Mouse (Mus musculus) kidney, postnatal 10 days (tissue): Measurements from ENCODE around the gene Ass1.

Experiments
- DNase-seq: peaks from one replicate; pipeline ENCODE4 v3.0.0; 2021; ENCODE audit warnings: mixed read lengths

The Ass1 gene

DNA sequence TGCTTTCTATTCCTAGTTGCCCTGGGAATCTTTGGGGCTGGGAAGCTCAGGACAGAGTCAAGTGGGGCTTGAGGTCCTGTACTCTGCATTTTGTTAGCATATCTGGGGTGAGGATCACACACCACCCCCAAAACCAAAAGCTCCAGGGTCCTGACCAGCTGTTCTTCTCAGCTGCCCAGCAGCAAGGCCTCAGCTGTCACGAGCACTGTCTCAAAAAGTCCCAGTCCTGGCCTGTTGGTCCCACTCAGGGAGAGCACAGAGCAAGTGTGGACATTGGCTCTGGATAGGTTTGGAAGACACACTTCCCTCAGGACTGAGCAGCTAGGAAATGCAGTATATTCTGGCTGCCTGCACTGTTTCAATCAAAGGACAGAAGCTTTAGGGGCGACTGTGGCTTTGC, 20.5 kb downstream of the Ass1 start:
- DNase-seq = no peak

DNA sequence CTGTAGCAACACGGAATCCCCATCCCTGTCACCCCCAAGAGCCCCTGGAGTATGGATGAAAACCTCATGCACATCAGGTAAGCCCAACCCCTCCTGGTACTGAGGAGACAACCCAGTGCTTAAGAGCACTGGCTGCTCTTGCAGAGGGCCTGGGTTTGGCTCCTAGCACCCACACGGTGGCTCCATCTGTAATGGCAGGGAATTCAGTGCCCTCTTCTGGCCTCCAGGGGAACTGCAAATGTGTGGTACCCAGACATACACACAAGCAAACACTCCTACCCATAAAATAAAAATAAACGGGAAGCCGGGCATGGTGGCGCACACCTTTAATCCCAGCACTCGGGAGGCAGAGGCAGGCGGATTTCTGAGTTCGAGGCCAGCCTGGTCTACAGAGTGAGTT, 22.3 kb downstream of the Ass1 start:
- no peak for DNase-seq

DNA sequence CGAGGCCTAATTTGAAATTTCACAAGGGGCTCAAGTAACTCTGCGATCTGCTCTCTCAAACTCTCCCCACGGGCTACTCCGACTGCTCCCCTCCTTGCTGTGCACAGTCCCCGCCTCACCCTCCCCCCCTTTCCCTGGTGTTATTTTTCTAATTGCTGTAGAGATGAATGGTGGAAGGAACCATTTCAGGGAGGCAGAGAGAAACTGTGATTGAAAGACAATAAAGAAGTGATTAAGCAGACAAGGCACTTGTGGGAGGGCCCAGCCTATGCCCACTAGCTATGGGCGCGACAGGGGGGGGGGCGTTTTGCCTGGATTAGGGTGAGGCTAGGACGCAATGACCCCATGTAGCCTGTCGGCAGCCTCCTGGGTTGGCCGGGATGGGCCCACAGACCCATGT, 23.2 kb downstream of the Ass1 start:
- DNase-seq = no peak

DNA sequence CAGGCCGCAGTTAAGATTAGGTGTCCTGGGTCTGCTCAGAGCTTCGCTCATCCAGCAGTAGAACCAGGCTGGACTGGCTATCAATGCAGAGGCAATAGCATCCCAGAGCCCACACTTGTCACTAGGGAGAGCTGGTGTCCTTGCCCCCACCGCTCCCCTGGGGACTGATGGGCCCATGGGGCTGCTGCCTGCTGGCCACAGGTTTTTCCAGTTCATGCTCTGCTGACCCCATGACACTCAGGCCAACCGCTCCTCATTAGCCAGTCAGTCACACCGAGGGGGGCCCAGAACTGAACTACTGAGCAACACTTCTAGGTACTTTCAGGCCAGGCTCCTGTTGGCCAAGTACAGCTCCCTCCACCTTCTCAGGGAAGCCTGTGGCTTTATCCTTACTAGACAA, 24.3 kb downstream of the Ass1 start:
- DNase-seq = no peak

DNA sequence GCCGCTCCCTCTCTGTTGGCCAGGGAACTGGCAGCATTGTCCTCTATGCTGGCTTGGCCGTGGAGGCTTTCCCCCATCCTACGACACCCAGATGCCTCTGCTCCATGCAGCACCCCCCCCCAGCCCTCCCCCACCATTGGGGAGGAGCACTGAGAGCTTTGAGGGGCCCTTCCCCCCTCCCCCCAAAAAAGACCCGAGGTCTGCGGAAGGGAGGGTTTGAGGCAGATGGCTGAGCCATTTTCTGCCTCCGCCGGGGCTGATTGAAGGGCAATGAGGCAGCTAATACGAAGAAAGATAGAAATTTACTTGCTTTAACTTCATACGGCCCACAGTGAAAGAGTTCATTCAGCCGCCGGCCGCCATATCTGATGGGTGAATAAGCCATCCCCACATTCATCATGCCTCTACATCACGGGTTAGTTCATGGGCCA, 25.1 kb downstream of the Ass1 start:
- DNase-seq = no peak

DNA sequence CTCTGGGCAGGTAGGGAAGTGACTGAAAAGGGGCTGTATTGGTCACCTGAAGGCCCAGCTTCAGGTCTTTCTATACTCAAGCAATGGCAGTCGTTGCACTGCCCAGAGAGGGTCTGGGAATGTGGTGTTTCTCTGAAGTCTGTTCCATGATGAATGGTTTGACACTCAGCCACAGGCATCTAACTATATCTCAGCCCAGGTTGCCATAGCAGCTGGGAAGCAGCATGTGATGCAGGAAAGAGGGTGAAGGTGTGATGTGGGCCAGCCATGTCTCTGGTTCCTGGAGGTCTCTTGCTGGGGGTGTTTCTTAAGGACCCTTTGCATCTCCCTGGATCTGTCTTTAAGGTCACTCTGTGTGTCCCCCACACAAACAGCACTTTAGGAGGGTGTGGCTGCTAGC, 26.1 kb downstream of the Ass1 start:
- DNase-seq = no peak

DNA sequence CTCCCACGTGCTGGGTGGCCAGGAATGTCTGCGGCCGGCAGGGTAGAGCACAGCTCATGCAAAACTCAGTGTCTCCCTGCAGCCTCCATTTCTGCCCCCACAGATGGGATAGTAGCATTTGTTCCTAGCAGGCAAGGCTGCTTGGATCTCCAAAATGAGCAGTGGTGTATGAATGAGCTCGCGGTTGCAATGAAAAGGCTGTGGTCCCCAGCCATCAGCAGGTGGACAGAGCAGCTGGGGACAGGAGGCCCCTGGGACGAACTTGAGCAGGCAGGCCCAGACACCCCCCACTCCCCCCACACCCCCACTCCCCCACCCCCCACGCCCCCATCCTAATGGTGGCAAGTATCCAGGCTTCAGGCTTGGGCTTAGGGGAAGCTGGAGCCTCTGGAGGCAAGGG, 27.1 kb downstream of the Ass1 start:
- no peak for DNase-seq

DNA sequence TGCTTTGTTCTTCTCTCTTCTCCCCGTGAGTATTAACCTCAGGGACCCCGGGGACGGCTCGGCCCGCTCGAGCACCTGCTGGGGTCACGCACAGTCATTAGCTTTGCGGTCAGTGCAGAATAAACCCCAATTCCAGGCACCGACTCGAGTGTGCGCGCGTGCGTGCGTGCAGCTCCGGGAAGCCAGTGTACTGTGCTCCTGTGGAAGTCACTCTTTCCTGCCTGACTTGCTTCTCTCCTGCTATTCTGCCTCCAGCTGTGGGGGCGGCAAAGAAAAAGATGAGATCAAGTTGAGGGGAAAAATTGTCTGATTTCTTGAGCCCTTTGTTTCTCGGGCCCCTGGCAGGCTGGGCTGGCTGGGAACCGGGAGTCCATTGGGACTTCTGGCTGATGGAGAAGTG, 27.6 kb downstream of the Ass1 start:
- DNase-seq = no peak

DNA sequence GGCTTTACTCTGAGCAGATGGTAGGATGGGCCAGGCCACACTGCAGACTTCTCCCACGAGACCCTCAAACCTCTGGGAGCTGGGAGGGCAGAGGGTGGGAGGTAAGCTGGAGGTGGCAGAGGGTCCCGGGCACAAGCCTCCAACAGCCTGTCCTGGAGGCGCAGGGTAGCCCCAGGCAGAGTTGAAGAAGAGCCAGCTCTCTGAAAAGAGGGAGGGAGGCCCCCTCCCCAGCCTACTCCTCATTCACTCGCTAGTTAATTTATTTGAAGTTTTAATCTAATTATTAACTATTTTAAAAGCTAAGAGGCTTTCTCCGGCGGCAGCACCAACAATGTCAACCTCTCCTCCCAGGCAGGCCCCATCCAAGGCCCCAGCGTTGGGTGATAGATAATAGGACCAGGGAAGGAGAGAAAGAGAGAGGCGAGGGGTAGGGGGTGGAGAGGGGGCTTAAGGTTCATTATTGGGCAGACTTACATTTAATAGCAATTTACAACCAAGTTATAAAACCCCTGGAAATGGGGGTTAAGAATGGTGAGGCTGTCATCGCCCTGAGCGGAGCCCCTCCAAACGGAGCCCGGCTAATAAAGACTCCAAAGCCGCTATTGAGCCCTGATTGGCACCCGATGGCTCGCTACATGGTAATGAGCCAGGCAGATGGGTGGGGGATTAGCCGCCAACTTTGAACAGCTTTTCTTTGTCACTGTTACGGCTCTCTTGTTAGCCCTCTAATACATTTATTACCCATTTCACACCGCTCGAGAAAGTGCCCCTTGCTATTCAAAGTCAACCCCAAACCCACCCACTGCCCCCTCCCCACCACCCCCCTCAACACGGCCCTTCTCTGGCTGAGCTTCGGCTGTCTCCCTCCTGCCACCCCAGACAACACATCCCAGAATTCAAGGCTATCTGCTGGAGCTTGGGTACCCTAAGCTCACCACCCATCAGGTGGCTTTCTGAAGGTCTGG, 29.6 kb downstream of the Ass1 start:
- no peak for DNase-seq

DNA sequence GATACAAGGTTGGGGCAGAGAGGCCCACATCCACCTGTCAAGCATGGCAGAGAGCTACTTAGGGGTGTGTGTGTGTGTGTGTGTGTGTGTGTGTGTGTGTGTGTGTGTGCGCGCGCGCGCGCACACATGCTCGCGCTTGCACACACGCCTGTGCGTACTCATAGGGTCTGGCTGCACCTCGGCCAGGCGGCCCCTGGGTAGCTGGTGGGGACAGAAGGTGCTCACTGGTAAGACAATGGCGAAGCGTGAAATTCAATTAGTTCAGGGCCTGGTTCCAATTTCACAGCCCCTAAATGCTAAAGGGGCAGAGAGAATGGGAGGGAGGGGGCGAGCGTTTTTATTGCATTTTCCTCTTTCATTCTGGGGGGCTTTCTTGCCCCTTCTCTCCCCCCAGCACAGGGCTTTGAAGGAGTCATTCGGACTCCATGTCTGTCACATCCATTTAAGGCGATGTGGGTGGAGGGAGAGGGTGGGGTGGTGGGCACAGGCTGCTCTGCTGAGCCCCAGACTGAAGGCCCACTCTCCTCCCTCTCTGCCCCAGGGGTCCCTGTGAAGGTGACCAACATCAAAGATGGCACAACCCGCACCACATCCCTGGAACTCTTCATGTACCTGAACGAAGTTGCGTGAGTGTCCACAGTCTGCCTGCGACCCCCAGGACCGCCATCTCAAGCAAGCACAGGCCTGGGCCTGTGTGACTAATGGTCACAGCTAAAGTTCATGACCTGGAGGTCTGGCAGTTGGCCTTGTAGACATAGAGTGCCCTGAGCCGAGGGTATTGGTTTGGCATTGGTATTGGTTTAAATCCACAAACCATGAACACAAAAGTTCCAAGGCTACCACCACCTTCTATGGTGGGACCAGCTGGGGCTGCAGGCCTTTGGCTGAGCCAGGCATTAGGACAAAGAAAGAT, 30.5 kb downstream of the Ass1 start:
- no peak for DNase-seq

DNA sequence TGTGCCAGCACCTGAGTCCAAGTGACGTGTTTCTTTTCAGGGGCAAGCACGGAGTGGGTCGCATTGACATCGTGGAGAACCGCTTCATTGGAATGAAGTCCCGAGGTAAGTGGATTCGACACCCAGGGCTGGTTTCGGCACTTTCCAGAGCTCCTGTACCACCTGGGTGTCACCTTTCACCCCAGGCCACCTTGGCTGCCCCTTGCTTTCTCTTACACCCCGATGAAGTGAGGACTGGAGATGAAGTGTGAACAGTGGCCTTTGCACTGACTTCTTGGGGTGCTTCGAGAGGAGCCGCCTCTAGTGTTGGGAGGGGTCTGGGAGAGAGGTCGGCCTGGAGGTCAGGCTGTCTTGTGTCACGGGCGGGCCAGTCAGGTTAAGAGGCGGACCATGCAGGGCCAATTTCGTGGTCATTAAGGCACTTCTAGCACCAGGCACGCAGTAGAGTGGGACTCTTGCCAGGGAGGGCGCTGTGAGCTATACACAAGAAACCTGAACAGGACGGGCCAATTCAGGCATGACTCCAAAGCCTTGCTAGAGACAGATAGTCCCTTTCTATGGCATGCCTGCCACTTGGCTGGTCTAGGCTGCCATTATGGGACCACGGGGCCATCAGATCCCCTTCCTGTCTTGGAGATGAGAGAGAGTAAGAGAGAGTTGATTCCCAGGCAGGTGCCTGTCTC, 31.6 kb downstream of the Ass1 start:
- peak; percentile 53 for DNase-seq

DNA sequence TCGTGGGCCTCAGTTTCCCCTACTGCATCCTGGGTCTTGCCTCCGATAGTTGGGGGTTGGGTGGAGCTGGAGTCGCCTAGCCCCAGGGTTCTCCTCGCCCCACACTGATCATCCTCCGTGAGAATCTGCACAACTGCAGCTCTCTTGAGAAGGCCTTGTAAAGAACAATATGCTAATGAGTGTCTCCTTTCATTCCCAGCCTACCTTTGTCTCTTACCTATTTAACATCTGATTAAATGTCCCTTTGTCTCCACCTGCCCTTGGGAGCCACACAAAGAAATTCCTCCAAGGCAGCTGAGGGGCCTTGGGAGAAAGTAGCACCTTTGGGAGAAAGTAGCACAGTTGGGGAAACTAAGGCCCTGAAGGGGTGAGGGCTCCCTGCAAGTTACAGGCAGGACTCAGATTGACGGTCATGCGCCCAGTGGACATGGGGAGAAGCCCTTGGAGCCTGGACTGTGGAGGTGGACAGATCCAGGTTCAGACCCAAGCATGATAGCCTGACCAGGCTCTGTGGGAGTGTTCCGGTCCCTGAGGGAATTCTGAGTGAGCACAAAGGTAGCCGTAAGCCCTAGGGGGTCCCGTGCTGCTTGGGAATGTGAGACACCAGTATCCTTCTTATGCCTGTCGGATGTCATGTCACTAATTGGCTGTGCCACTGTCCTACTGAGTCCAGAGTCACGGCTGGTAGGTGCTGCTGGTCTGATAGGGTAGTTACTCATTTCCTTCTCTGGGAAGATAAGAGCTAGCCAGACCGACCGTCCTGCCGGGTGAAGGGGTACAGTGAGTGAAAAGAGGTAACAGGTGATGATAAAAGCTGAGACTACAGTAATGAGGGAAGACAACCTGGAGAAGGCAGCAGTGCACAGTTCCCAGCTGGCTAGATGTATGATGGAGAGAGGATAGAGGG, 32.9 kb downstream of the Ass1 start:
- DNase-seq = no peak

DNA sequence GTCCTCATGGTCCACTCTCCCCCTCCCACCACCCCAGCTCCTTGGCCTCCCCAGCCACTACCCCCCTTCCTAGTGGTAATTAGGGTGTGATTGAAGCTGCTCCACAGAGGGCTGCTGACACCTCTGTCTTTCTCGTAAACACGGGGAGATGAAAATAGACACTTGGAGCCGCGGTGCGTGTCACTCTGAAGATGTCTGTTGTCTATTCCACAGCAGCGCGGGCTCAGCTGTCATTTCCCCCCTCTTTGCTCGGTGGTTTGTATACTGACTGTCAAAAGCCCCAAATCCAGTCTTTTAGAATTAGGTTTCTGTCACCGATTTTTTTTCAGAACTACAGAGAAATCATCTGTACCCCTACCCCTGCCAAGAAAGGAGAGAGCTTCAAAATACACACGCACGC, 35.5 kb downstream of the Ass1 start:
- no peak for DNase-seq

DNA sequence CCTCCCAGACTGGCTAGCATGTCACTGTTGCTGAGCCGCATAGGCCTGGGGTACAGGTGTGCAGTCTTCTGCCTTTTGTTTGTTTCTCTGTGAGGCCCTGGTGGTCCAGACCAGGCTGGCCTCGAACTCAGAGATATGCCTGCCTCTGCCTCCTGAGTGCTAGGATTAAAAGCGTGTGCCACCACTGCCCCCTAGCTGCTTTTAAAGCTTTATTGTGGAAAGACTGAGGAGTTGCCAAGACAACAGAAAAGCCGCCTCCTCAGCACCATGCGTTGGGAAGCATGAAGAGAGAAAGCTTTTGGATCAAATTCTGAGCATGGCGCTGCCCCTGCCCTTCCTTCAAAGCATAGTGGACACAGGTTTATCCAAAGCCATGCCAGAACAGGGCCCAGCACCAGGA, 38.8 kb downstream of the Ass1 start:
- no peak for DNase-seq

DNA sequence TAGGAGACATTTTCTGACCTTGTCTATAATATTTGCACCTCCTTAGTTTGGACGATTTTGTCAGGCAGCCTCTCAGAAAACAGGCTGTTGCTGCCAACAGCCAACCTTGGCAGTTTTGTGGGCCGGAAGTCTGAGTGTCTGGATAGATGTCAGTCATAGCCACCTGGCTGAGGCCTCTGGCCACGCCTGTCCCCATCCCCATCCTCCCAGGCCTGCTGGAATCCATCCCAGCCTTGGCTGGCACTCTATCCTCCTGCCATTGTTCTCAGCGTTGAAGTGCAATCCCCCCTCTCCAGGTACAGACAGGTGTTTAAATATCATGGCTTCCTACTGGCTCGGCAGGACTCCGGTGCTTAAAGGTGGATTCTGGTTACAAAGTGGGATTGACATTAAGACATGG, 41.3 kb downstream of the Ass1 start:
- no peak for DNase-seq

DNA sequence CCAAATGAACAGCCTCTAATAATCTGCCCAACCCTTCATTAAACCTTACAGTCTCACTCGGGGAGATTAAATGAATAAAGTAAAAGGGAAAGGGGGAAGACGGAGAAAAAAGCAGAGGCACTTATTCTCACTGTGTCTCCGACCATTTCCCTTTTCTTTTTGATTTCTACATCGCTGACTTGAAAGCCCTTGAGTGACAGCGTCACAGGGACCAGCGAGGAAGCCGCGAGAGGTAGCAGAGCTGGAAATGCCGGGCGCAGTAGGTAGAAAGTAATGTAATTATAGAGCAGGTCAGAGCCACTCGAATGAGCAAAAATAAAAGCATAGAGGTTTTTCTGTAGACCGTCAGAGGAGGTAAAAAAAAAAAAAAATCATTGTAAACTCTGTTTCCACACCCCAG, 46.5 kb downstream of the Ass1 start:
- no peak for DNase-seq

DNA sequence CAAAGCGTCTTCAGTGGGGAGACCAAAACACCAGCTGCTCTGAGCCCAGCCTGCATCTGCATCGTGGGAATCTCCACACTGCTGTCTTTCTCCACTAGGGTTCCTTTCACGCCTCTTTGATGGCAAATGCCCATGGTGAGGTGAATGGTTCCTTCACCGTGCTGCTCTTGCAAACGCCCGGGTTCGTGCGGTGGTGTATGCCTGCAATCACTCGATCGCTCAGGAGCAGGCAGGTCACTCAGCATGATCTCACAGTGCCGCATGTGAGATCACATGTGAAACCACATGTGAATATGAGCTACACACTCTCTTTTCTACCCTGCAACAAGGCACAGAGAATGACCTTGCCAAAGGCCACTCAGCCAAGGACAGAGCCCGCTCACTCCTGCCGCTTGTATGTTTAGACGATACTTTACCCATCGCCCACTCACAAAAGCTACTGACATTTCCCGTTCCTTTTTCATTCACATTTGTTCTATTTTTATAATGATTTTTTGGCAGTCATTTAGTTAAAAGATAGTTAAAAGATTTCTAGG, 51.9 kb downstream of the Ass1 start:
- no peak for DNase-seq

DNA sequence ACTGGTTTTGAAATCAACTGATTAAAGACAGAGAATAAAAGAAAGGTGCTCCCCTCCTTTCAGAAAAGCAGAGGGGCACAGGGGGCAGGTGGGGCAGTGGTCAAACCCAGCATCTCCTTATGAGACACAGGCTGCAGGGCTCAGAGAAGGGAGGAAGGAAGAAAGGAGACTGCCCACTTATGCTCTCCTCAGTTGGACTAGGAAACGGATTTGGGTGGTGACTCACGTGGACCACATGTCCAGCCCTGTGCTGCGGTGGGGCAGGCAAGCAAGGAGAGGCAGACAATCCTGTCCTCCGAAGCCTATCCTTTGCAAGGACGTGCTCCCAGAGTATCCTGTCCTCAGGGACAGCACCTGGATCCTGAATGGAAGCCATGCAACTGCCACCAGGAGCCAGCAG, 54.6 kb downstream of the Ass1 start:
- no peak for DNase-seq

DNA sequence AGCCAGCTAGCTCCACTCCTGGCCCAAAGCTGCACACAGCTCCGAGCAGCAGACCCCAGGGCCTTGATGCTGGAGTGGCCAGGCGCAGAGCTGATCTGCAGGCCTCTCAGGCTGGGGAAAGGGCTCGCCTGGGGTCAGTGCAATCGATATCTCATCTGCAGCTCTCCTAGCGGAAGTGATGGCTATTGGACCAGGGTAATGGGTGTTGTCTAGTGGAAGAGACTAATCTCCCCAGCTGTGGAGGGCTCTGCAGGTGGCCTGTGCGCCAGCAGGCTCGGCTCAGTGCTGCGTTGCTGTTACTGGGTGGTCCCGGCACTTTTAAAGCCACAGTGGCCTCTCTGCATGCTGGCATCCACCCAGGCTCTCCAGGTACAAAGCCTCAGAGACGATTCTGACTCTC, 55.8 kb downstream of the Ass1 start:
- DNase-seq = no peak

DNA sequence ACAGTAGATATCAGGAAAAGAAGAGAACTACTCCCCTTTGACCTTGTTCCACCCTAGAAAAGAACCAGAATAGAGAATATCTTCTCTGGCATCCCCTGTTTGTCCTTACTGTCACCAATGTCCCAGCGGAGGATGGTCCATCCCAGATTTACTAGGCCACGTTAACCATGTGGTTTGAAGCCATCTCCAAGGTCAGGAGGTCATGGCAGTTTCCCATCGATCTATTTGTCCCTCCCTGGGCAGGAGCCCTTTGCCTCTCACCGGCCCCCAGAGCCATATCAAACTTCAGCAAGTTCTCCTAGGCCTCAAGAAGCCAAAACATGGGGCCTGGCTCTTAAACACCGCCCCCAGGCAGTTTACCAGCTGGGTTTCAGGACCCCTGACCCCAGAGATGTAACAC, 60.2 kb downstream of the Ass1 start:
- DNase-seq = no peak

DNA sequence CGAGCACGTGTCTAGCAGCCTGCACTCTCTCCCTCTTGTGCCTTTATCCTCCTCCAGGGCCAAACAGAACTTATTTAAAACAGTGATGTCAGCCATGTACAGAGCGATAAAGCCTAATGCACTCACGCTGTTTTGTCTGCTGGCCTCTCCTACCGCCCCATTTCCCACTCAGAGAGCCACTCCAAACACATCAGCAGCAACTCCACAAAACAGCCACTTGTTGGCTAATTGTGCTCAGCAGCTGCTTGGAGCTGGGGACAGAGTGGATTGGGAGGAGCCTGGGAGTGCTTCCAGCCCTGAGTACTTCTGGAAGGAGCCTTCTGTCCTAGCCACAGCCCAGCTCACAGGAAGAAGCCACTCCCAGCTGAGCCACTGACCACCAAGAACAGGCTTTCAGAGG, 67.0 kb downstream of the Ass1 start:
- DNase-seq = peak; percentile 66

DNA sequence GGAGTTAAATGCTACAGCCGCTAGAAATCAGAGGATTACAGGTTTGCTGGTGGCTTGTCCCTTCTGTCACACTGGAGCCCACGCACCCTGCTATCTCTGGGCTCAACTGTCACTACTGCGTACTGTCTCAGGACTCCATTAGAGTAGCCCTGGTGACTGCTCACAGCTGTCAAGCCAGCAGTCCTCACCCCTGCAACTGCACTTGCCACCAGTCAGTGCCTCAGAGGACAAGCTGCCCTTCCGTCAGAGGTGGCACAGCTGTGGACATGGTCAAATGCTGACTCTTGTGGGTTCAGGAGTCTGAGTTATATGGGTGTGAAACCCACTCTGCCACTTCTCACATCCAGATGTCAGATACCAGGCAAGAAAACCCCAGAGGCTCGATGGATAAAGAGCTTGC, 68.7 kb downstream of the Ass1 start:
- DNase-seq = no peak
